Mouse (Mus musculus) liver, embryonic 14.5 days (tissue): Measurements from ENCODE around the gene Foxj1.

Experiments used
- CTCF ChIP-seq: IDR thresholded peaks from 2 replicates; pipeline ENCODE4 v1.5.1; 2016; ENCODE audit warnings: antibody characterized with exemption, low read depth, control low read depth
- EP300 ChIP-seq: IDR thresholded peaks from 2 replicates; pipeline ENCODE4 v1.6.1; 2016; ENCODE audit warnings: antibody characterized with exemption, low read depth

DNA sequence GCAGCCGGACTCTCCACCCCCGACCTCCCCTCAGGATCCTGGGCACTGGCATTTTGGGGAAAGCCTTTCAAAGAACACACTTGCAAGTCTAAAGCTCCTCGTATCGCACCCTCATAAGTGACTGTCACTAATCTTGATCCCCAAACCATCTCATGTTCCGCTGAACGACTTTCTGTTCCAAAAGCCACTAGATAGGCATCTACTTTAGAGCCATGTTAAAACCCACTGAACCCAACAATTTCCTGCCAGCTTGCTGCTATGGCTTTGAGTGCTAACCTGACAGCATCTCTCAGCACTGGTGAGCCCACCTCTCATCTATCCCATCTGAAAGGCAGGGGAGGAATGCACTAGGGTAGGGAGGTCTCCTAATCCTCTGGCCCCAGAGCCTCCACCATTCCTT, 2.3 kb upstream of the Foxj1 start:
- TF ChIP-seq CTCF (no peak), EP300 (no peak)
